Mouse (Mus musculus): Measurements from ENCODE around the gene Heatr6. TPM values are rescaled to one million over a fixed set of nuclear protein-coding genes. Genes with fewer than 3 reads are reported as not detected.

Heatr6 gene
- 27.3 and 32.8 TPM in 2 replicates for polyA plus RNA-seq (2014; fragmentation: Nextera tagmentation; extraction: Ambion mirVana)

GRCm38 (mm10) chr11:83753581-83754181 lies at the start of gene Heatr6:
Gene Heatr6 (plus strand): TSS chr11:83753696.
- DNase-seq (ENCODE audit: low spot score) (peak; percentile 93), ATAC-seq (ENCODE audit: low FRiP score) (peak; percentile 94)
- under 1% methylated on average over 46 of the region's 47 CpGs for WGBS
- Histone ChIP-seq H3K27ac (ENCODE audit: low read depth, low read length) (peak within 1 kb of the TSS; percentile 78), H3K4me1 (replicated peaks; ENCODE audit: control insufficient read depth, insufficient read depth, low read length) (no peaks in the 10 kb centered on the region; the same call in 1 of the 2 replicates), H3K4me2 (replicated peaks; ENCODE audit: low read depth, low read length) (peak within 1 kb of the TSS; percentile 71), H3K9me3 (ENCODE audit: control insufficient read depth, low read length) (no peaks in the 10 kb centered on the region), H3K9ac (ENCODE audit: low read depth, low read length) (peak within 1 kb of the TSS; percentile 90), H3K36me3 (ENCODE audit: control insufficient read depth, insufficient read depth, low read length) (peaks cover 6% of the 10 kb centered on the region; the same call in 1 of the 2 replicates), H3K4me3 (ENCODE audit: low read depth, low read length) (peak within 1 kb of the TSS; percentile 83), H3K27me3 (ENCODE audit: control insufficient read depth, insufficient read depth, low read length) (no peaks in the 10 kb centered on the region)

GRCm38 (mm10) chr11:83703705-83704104 lies 49.8 kb upstream of the Heatr6 start, which contains the start of gene Wfdc17:
Gene Wfdc17 (plus strand): TSS chr11:83703991.
- 62% methylated on average over 1 of the region's 1 CpGs for WGBS
- H3K4me3 ChIP-seq (ENCODE audit: low read depth, low read length), result no peak within 1 kb of the TSS
- no peaks in the 10 kb centered on the region for H3K27me3 ChIP-seq (ENCODE audit: control insufficient read depth, insufficient read depth, low read length)
- ATAC-seq (ENCODE audit: low FRiP score) (no peak), DNase-seq (ENCODE audit: low spot score) (no peak)
- no peaks in the 10 kb centered on the region for H3K9me3 ChIP-seq (ENCODE audit: control insufficient read depth, low read length)
- H3K36me3 ChIP-seq (ENCODE audit: control insufficient read depth, insufficient read depth, low read length), result no peaks in the 10 kb centered on the region
- no peak within 1 kb of the TSS for H3K9ac ChIP-seq (ENCODE audit: low read depth, low read length)
- H3K4me1 ChIP-seq (replicated peaks; ENCODE audit: control insufficient read depth, insufficient read depth, low read length), result no peaks in the 10 kb centered on the region
- no peak within 1 kb of the TSS for H3K4me2 ChIP-seq (replicated peaks; ENCODE audit: low read depth, low read length)
- no peak within 1 kb of the TSS for H3K27ac ChIP-seq (ENCODE audit: low read depth, low read length)

GRCm38 (mm10) chr11:83708715-83709114 lies 44.8 kb upstream of the Heatr6 start, which contains the start of gene Wfdc18:
Gene Wfdc18 (plus strand): TSS chr11:83709015.
- no peak within 1 kb of the TSS for H3K4me3 ChIP-seq (ENCODE audit: low read depth, low read length)
- ATAC-seq (ENCODE audit: low FRiP score) (no peak), DNase-seq (ENCODE audit: low spot score) (no peak)
- H3K36me3 ChIP-seq (ENCODE audit: control insufficient read depth, insufficient read depth, low read length), result no peaks in the 10 kb centered on the region
- H3K9me3 ChIP-seq (ENCODE audit: control insufficient read depth, low read length), result no peaks in the 10 kb centered on the region
- H3K9ac ChIP-seq (ENCODE audit: low read depth, low read length), result no peak within 1 kb of the TSS
- no peaks in the 10 kb centered on the region for H3K4me1 ChIP-seq (replicated peaks; ENCODE audit: control insufficient read depth, insufficient read depth, low read length)
- H3K4me2 ChIP-seq (replicated peaks; ENCODE audit: low read depth, low read length), result no peak within 1 kb of the TSS
- no peak within 1 kb of the TSS for H3K27ac ChIP-seq (ENCODE audit: low read depth, low read length)
- no peaks in the 10 kb centered on the region for H3K27me3 ChIP-seq (ENCODE audit: control insufficient read depth, insufficient read depth, low read length)
- 76% methylated on average over 4 of the region's 4 CpGs for WGBS

- no peak overlapping the region for H3K4me3 ChIP-seq (ENCODE audit: low read depth, low read length)
- H3K27ac ChIP-seq (ENCODE audit: low read depth, low read length), result no peak overlapping the region
- H3K36me3 ChIP-seq (ENCODE audit: control insufficient read depth, insufficient read depth, low read length), result no peaks in the 10 kb centered on the region
- no peaks in the 10 kb centered on the region for H3K27me3 ChIP-seq (ENCODE audit: control insufficient read depth, insufficient read depth, low read length)
- no peak overlapping the region for H3K9ac ChIP-seq (ENCODE audit: low read depth, low read length)
- no peaks in the 10 kb centered on the region for H3K9me3 ChIP-seq (ENCODE audit: control insufficient read depth, low read length)
- no peaks in the 10 kb centered on the region for H3K4me1 ChIP-seq (replicated peaks; ENCODE audit: control insufficient read depth, insufficient read depth, low read length)
- DNase-seq (ENCODE audit: low spot score) (no peak), ATAC-seq (ENCODE audit: low FRiP score) (no peak)
- no peak overlapping the region for H3K4me2 ChIP-seq (replicated peaks; ENCODE audit: low read depth, low read length)
- 92% methylated on average over 5 of the region's 5 CpGs for WGBS
Observed at GRCm38 (mm10) chr11:83709683-83710082, 43.8 kb upstream of the Heatr6 start.

GRCm38 (mm10) chr11:83712671-83713070 lies 40.8 kb upstream of the Heatr6 start:
- no peak overlapping the region for H3K27ac ChIP-seq (ENCODE audit: low read depth, low read length)
- ATAC-seq (ENCODE audit: low FRiP score) (no peak), DNase-seq (ENCODE audit: low spot score) (no peak)
- no peaks in the 10 kb centered on the region for H3K9me3 ChIP-seq (ENCODE audit: control insufficient read depth, low read length)
- no peaks in the 10 kb centered on the region for H3K27me3 ChIP-seq (ENCODE audit: control insufficient read depth, insufficient read depth, low read length)
- no peak overlapping the region for H3K4me2 ChIP-seq (replicated peaks; ENCODE audit: low read depth, low read length)
- no peak overlapping the region for H3K9ac ChIP-seq (ENCODE audit: low read depth, low read length)
- no peaks in the 10 kb centered on the region for H3K4me1 ChIP-seq (replicated peaks; ENCODE audit: control insufficient read depth, insufficient read depth, low read length)
- no peak overlapping the region for H3K4me3 ChIP-seq (ENCODE audit: low read depth, low read length)
- H3K36me3 ChIP-seq (ENCODE audit: control insufficient read depth, insufficient read depth, low read length), result no peaks in the 10 kb centered on the region
- 86% methylated on average over 1 of the region's 1 CpGs for WGBS

GRCm38 (mm10) chr11:83713925-83714324 lies 39.6 kb upstream of the Heatr6 start:
- DNase-seq (ENCODE audit: low spot score) (no peak), ATAC-seq (ENCODE audit: low FRiP score) (no peak)
- H3K9ac ChIP-seq (ENCODE audit: low read depth, low read length), result no peak overlapping the region
- no peaks in the 10 kb centered on the region for H3K27me3 ChIP-seq (ENCODE audit: control insufficient read depth, insufficient read depth, low read length)
- WGBS, result 85% methylated on average over 2 of the region's 2 CpGs
- H3K4me3 ChIP-seq (ENCODE audit: low read depth, low read length), result no peak overlapping the region
- H3K36me3 ChIP-seq (ENCODE audit: control insufficient read depth, insufficient read depth, low read length), result no peaks in the 10 kb centered on the region
- no peak overlapping the region for H3K4me2 ChIP-seq (replicated peaks; ENCODE audit: low read depth, low read length)
- no peaks in the 10 kb centered on the region for H3K4me1 ChIP-seq (replicated peaks; ENCODE audit: control insufficient read depth, insufficient read depth, low read length)
- H3K27ac ChIP-seq (ENCODE audit: low read depth, low read length), result no peak overlapping the region
- H3K9me3 ChIP-seq (ENCODE audit: control insufficient read depth, low read length), result no peaks in the 10 kb centered on the region

DNA sequence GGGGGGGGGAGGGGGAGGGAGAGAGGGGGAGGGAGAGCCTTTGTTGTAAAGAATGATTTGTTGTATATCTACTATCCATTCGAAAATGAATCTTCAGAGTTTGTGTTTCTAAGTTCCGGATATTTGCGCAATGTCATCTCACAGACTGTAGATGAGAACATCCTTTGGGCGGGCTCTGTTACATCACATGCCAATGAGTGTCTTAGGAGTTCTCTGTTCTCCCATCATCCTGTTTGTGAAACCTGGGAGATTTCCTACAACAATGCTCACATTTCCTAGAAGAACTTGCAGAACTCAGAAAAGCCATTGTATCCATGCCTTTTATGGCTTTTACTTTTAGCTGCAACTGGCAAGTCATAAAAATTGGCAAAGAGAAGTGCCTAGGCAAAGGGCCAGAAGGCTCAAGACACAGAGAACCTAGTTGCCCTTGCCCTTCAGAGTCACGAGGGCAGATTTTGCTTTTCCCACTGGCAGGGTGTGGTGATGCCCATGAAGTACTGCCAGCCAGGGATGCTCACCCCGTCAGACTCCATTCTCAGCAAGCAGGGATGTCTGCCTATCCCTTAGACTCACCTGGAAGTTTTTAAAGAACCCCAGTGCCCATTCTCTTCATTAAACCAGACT lies 36.3 kb upstream of the Heatr6 start:
- no peaks in the 10 kb centered on the region for H3K4me1 ChIP-seq (replicated peaks; ENCODE audit: control insufficient read depth, insufficient read depth, low read length)
- 93% methylated on average over 6 of the region's 6 CpGs for WGBS

GRCm38 (mm10) chr11:83720766-83721165 lies 32.7 kb upstream of the Heatr6 start:
- Histone ChIP-seq H3K9me3 (ENCODE audit: control insufficient read depth, low read length) (no peaks in the 10 kb centered on the region), H3K4me3 (ENCODE audit: low read depth, low read length) (no peak overlapping the region), H3K4me1 (replicated peaks; ENCODE audit: control insufficient read depth, insufficient read depth, low read length) (no peaks in the 10 kb centered on the region), H3K4me2 (replicated peaks; ENCODE audit: low read depth, low read length) (no peak overlapping the region), H3K27me3 (ENCODE audit: control insufficient read depth, insufficient read depth, low read length) (no peaks in the 10 kb centered on the region), H3K36me3 (ENCODE audit: control insufficient read depth, insufficient read depth, low read length) (no peaks in the 10 kb centered on the region), H3K9ac (ENCODE audit: low read depth, low read length) (no peak overlapping the region), H3K27ac (ENCODE audit: low read depth, low read length) (no peak overlapping the region)
- ATAC-seq (ENCODE audit: low FRiP score), result no peak
- DNase-seq (ENCODE audit: low spot score), result no peak

More for the DNA sequence above, 36.3 kb upstream of the Heatr6 start:
- no peaks in the 10 kb centered on the region for H3K9me3 ChIP-seq (ENCODE audit: control insufficient read depth, low read length)
- H3K27ac ChIP-seq (ENCODE audit: low read depth, low read length), result no peak overlapping the region
- no peak for ATAC-seq (ENCODE audit: low FRiP score)
- no peaks in the 10 kb centered on the region for H3K36me3 ChIP-seq (ENCODE audit: control insufficient read depth, insufficient read depth, low read length)
- no peak overlapping the region for H3K9ac ChIP-seq (ENCODE audit: low read depth, low read length)
- no peak overlapping the region for H3K4me3 ChIP-seq (ENCODE audit: low read depth, low read length)
- H3K27me3 ChIP-seq (ENCODE audit: control insufficient read depth, insufficient read depth, low read length), result no peaks in the 10 kb centered on the region
- H3K4me2 ChIP-seq (replicated peaks; ENCODE audit: low read depth, low read length), result no peak overlapping the region
- DNase-seq (ENCODE audit: low spot score), result no peak
